Mouse (Mus musculus): ENCODE results near the gene Mtg1. TPM values are rescaled to one million over a fixed set of nuclear protein-coding genes. Genes with fewer than 3 reads are reported as not detected.
A peak's percentile ranks its signal among the peaks of the same experiment; 100 is the strongest.
"Not testable (repeated sequence)": the region's sequence is repeated elsewhere in the genome, so short reads cannot be mapped to it uniquely, and the experiment has no call there.

The Mtg1 gene
- total and polyA plus RNA-seq, 3 experiments: 25.2 to 46.2 (median 27.3) TPM

DNA sequence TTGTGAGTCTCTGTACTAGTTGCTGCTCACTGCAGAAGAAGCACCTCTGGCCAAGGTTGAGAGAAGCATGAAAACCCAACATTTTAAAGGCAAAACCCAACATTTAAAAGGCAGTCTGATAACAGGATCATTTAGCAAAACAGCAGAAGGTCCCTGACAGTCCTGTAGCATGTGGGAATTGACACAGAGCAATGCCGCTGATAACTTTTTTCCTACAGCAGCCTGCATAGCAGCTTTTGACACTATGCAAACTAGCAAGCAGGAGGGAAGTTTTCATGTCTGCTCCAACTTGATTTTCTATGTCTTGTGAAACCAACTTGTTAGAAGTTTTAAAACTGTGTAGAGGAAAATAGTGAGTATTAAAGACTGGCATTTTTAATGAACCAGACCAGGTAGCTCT, 13.0 kb upstream of the Mtg1 start:
- Histone ChIP-seq H3K79me2 (replicated peaks; ENCODE audit: control insufficient read depth, insufficient read depth, low read length) (no peaks in the 10 kb centered on the region), H3K27ac (no peak overlapping the region), H3K9ac (ENCODE audit: low read depth, low read length) (no peak overlapping the region), H3K36me3 (ENCODE audit: control insufficient read depth, insufficient read depth, low read length) (no peaks in the 10 kb centered on the region), H3K27me3 (ENCODE audit: control insufficient read depth, insufficient read depth, low read length) (no peaks in the 10 kb centered on the region), H3K4me3 (no peak overlapping the region), H3K4me1 (ENCODE audit: control insufficient read depth, insufficient read depth, low read length) (peaks cover 3% of the 10 kb centered on the region)
- intact Hi-C loops (cut with DNase I): no loop called here
- 84% methylated on average over 1 of the region's 1 CpGs for WGBS
- DNase-seq: no peak
- TF ChIP-seq EP300 (IDR thresholded peaks at IDR 0.05; ENCODE audit: insufficient read depth, low read depth, low read length) (no peak), POLR2A (IDR thresholded peaks at IDR 0.05; ENCODE audit: insufficient read depth, low read depth, low read length) (no peak), CTCF (IDR thresholded peaks at IDR 0.05) (no peak)

GRCm38 (mm10) chr7:140125278-140126021, 11.9 kb upstream of the Mtg1 start:
- intact Hi-C loops (cut with DNase I): loop anchor here (1.0 kb wide), 1 partner anchor 8 kb away; no protein-coding TSS in a partner anchor
- H3K4me3 ChIP-seq: peak overlapping the region; percentile 99
- TF ChIP-seq CTCF (IDR thresholded peaks at IDR 0.05): no peak; the same call in 1 of the 2 replicates
- peak; percentile 72 for TF ChIP-seq POLR2A (IDR thresholded peaks at IDR 0.05; ENCODE audit: insufficient read depth, low read depth, low read length)
- TF ChIP-seq EP300 (IDR thresholded peaks at IDR 0.05; ENCODE audit: insufficient read depth, low read depth, low read length): 0 out of 2 replicates have a peak, but pooled peaks have one; percentile 22

DNA sequence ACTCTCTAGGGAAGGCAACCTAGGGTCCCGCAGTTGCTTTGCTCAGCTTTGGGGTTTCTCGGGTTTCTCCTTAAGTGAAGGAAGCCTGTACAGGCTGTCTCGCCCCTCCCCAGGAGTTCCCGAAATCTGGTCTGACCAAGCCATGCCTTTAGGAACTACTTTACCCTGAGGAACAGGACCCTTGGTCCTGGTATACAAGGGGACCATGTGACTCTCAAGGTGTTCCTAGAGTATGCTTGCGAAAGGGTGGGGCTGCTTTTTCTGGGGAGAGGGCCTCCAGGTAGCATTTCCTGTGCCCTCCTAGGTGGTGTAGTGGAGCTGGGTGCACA, 11.4 kb upstream of the Mtg1 start:
- TF ChIP-seq EP300 (IDR thresholded peaks at IDR 0.05; ENCODE audit: insufficient read depth, low read depth, low read length): no peak
- no peak for TF ChIP-seq CTCF (IDR thresholded peaks at IDR 0.05)
- no peak for TF ChIP-seq POLR2A (IDR thresholded peaks at IDR 0.05; ENCODE audit: insufficient read depth, low read depth, low read length)
- peak overlapping the region; percentile 99 for H3K4me3 ChIP-seq
- intact Hi-C loops (cut with DNase I): no loop called here
- no peaks in the 10 kb centered on the region for H3K36me3 ChIP-seq (ENCODE audit: control insufficient read depth, insufficient read depth, low read length)
- H3K27ac ChIP-seq: peak overlapping the region; percentile 80
- WGBS: 5% methylated on average over 5 of the region's 5 CpGs
- H3K4me1 ChIP-seq (ENCODE audit: control insufficient read depth, insufficient read depth, low read length): peaks cover 3% of the 10 kb centered on the region
- no peaks in the 10 kb centered on the region for H3K27me3 ChIP-seq (ENCODE audit: control insufficient read depth, insufficient read depth, low read length)
- DNase-seq: no peak
- H3K79me2 ChIP-seq (replicated peaks; ENCODE audit: control insufficient read depth, insufficient read depth, low read length): no peaks in the 10 kb centered on the region
- peak overlapping the region; percentile 83 for H3K9ac ChIP-seq (ENCODE audit: low read depth, low read length)

More at GRCm38 (mm10) chr7:140125278-140126021, 11.9 kb upstream of the Mtg1 start:
- 1% methylated on average over 39 of the region's 40 CpGs for WGBS
- peak; percentile 94 to 96 for DNase-seq
- Histone ChIP-seq H3K27me3 (ENCODE audit: control insufficient read depth, insufficient read depth, low read length) (no peaks in the 10 kb centered on the region), H3K9ac (ENCODE audit: low read depth, low read length) (peak overlapping the region; percentile 83), H3K27ac (peak overlapping the region; percentile 80), H3K36me3 (ENCODE audit: control insufficient read depth, insufficient read depth, low read length) (no peaks in the 10 kb centered on the region), H3K4me1 (ENCODE audit: control insufficient read depth, insufficient read depth, low read length) (peaks cover 3% of the 10 kb centered on the region), H3K79me2 (replicated peaks; ENCODE audit: control insufficient read depth, insufficient read depth, low read length) (no peaks in the 10 kb centered on the region)

GRCm38 (mm10) chr7:140126934-140127333, 10.4 kb upstream of the Mtg1 start:
- Histone ChIP-seq H3K4me3 (no peak overlapping the region), H3K9ac (ENCODE audit: low read depth, low read length) (no peak overlapping the region), H3K36me3 (ENCODE audit: control insufficient read depth, insufficient read depth, low read length) (no peaks in the 10 kb centered on the region), H3K27ac (no peak overlapping the region), H3K79me2 (replicated peaks; ENCODE audit: control insufficient read depth, insufficient read depth, low read length) (no peaks in the 10 kb centered on the region), H3K4me1 (ENCODE audit: control insufficient read depth, insufficient read depth, low read length) (peaks cover 3% of the 10 kb centered on the region), H3K27me3 (ENCODE audit: control insufficient read depth, insufficient read depth, low read length) (no peaks in the 10 kb centered on the region)
- 87% methylated on average over 3 of the region's 3 CpGs for WGBS
- no peak for DNase-seq
- TF ChIP-seq POLR2A (IDR thresholded peaks at IDR 0.05; ENCODE audit: insufficient read depth, low read depth, low read length) (no peak), CTCF (IDR thresholded peaks at IDR 0.05) (no peak), EP300 (IDR thresholded peaks at IDR 0.05; ENCODE audit: insufficient read depth, low read depth, low read length) (no peak)
- intact Hi-C loops (cut with DNase I): no loop called here

DNA sequence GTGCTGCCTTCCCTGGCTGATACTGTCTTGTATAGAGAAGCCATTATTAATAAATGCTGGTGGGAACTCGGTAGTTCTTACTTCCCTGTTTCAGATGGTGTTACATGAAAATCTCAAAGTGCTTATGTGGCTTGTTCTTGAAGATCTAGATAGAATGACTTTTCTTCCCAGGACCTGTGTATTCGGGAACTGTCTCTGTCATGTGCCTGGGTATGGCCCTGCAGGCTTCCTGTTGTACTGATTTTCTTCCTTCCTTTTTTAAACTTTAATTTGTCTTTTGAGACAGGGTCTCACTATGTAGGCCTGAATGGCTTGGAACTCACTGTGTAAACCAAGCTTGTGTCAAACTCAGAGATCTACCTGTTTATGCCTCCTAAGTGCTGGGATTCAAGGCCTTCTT, 9.5 kb upstream of the Mtg1 start:
- no peaks in the 10 kb centered on the region for H3K27me3 ChIP-seq (ENCODE audit: control insufficient read depth, insufficient read depth, low read length)
- 78% methylated on average over 2 of the region's 2 CpGs for WGBS
- no peaks in the 10 kb centered on the region for H3K36me3 ChIP-seq (ENCODE audit: control insufficient read depth, insufficient read depth, low read length)
- no peak for DNase-seq
- H3K9ac ChIP-seq (ENCODE audit: low read depth, low read length): no peak overlapping the region
- no peak overlapping the region for H3K4me3 ChIP-seq
- intact Hi-C loops (cut with DNase I): no loop called here
- no peaks in the 10 kb centered on the region for H3K79me2 ChIP-seq (replicated peaks; ENCODE audit: control insufficient read depth, insufficient read depth, low read length)
- H3K4me1 ChIP-seq (ENCODE audit: control insufficient read depth, insufficient read depth, low read length): peaks cover 3% of the 10 kb centered on the region
- no peak for TF ChIP-seq CTCF (IDR thresholded peaks at IDR 0.05)
- no peak for TF ChIP-seq EP300 (IDR thresholded peaks at IDR 0.05; ENCODE audit: insufficient read depth, low read depth, low read length)
- no peak for TF ChIP-seq POLR2A (IDR thresholded peaks at IDR 0.05; ENCODE audit: insufficient read depth, low read depth, low read length)
- no peak overlapping the region for H3K27ac ChIP-seq

DNA sequence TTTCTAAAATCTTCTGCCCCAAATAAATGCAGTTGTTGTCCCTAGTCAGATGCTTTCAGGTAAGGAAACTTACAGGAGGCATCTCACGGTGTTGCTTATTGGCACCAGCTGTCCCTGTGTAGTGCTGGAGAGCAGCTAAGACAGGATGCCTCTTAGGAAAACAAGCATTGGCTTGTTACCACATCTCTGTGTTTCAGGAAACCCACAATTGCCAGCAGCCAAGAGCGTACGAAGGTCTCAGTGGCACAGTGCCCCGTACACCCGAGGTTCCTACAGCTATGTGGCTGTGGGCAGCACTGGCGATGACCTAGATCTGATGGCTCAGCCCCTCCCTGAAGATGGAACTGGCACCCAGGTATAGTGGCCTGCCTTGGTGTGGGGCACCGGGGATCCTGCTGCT, 5.2 kb upstream of the Mtg1 start:
- H3K79me2 ChIP-seq (replicated peaks; ENCODE audit: control insufficient read depth, insufficient read depth, low read length): not testable (repeated sequence)
- WGBS: 92% methylated on average over 7 of the region's 7 CpGs

GRCm38 (mm10) chr7:140134033-140134432, 3.3 kb upstream of the Mtg1 start:
- H3K27me3 ChIP-seq (ENCODE audit: control insufficient read depth, insufficient read depth, low read length); H3K27ac ChIP-seq; H3K36me3 ChIP-seq (ENCODE audit: control insufficient read depth, insufficient read depth, low read length); H3K4me3 ChIP-seq; H3K9ac ChIP-seq (ENCODE audit: low read depth, low read length); DNase-seq; intact Hi-C loops (cut with DNase I); H3K4me1 ChIP-seq (ENCODE audit: control insufficient read depth, insufficient read depth, low read length); H3K79me2 ChIP-seq (replicated peaks; ENCODE audit: control insufficient read depth, insufficient read depth, low read length): not testable (repeated sequence)
- WGBS: 86% methylated on average over 7 of the region's 7 CpGs

More for the DNA sequence above, 5.2 kb upstream of the Mtg1 start:
- H3K4me3 ChIP-seq; intact Hi-C loops (cut with DNase I); H3K4me1 ChIP-seq (ENCODE audit: control insufficient read depth, insufficient read depth, low read length); H3K36me3 ChIP-seq (ENCODE audit: control insufficient read depth, insufficient read depth, low read length); H3K27ac ChIP-seq; H3K27me3 ChIP-seq (ENCODE audit: control insufficient read depth, insufficient read depth, low read length); DNase-seq; H3K9ac ChIP-seq (ENCODE audit: low read depth, low read length): not testable (repeated sequence)

All from heart, adult 2 months (tissue).